Mouse (Mus musculus): ENCODE data around the gene Crygb. TPM values are rescaled to one million over a fixed set of nuclear protein-coding genes. Genes with fewer than 3 reads are reported as not detected.

The Crygb gene
- not detected in 2 replicates for polyA plus RNA-seq (2012)

- Histone ChIP-seq H3K36me3 (ENCODE audit: control insufficient read depth) (no peaks in the 10 kb centered on the region), H3K4me3 (replicated peaks) (no peak within 1 kb of the TSS), H3K27me3 (ENCODE audit: control insufficient read depth) (no peaks in the 10 kb centered on the region), H3K4me1 (ENCODE audit: control insufficient read depth) (no peaks in the 10 kb centered on the region), H3K9me3 (ENCODE audit: control insufficient read depth, low read length) (no peaks in the 10 kb centered on the region)
- TF ChIP-seq TAL1 (IDR thresholded peaks at IDR 0.05; ENCODE audit: low read length) (no peak), GATA1 (IDR thresholded peaks at IDR 0.05; ENCODE audit: low read length) (no peak)
Observed at GRCm38 (mm10) chr1:65082188-65082587, at the start of gene Crygb. Gene Crygb (minus strand): TSS chr1:65082288.

GRCm38 (mm10) chr1:65131671-65132070 is 49.6 kb upstream of the Crygb start:
- H3K27me3 ChIP-seq (ENCODE audit: control insufficient read depth): no peaks in the 10 kb centered on the region
- no peak for TF ChIP-seq GATA1 (IDR thresholded peaks at IDR 0.05; ENCODE audit: low read length)
- no peak for TF ChIP-seq TAL1 (IDR thresholded peaks at IDR 0.05; ENCODE audit: low read length)
- H3K9me3 ChIP-seq (ENCODE audit: control insufficient read depth, low read length): no peaks in the 10 kb centered on the region
- no peaks in the 10 kb centered on the region for H3K36me3 ChIP-seq (ENCODE audit: control insufficient read depth)
- no peaks in the 10 kb centered on the region for H3K4me1 ChIP-seq (ENCODE audit: control insufficient read depth)
- no peak overlapping the region for H3K4me3 ChIP-seq (replicated peaks)

GRCm38 (mm10) chr1:65130226-65130625 is 48.1 kb upstream of the Crygb start:
- no peaks in the 10 kb centered on the region for H3K9me3 ChIP-seq (ENCODE audit: control insufficient read depth, low read length)
- TF ChIP-seq GATA1 (IDR thresholded peaks at IDR 0.05; ENCODE audit: low read length) (no peak), TAL1 (IDR thresholded peaks at IDR 0.05; ENCODE audit: low read length) (no peak)
- H3K27me3 ChIP-seq (ENCODE audit: control insufficient read depth): no peaks in the 10 kb centered on the region
- H3K36me3 ChIP-seq (ENCODE audit: control insufficient read depth): no peaks in the 10 kb centered on the region
- no peak overlapping the region for H3K4me3 ChIP-seq (replicated peaks)
- no peaks in the 10 kb centered on the region for H3K4me1 ChIP-seq (ENCODE audit: control insufficient read depth)

- Histone ChIP-seq H3K4me3 (replicated peaks) (no peak overlapping the region), H3K4me1 (ENCODE audit: control insufficient read depth) (no peaks in the 10 kb centered on the region), H3K36me3 (ENCODE audit: control insufficient read depth) (no peaks in the 10 kb centered on the region), H3K27me3 (ENCODE audit: control insufficient read depth) (no peaks in the 10 kb centered on the region), H3K9me3 (ENCODE audit: control insufficient read depth, low read length) (no peaks in the 10 kb centered on the region)
- TF ChIP-seq GATA1 (IDR thresholded peaks at IDR 0.05; ENCODE audit: low read length) (no peak), TAL1 (IDR thresholded peaks at IDR 0.05; ENCODE audit: low read length) (no peak)
Observed at GRCm38 (mm10) chr1:65129634-65130180, 47.6 kb upstream of the Crygb start.

GRCm38 (mm10) chr1:65122574-65123372 is 40.7 kb upstream of the Crygb start, which contains the start of gene D630023F18Rik:
Gene D630023F18Rik (minus strand): TSS chr1:65123214.
- no peak within 1 kb of the TSS for H3K4me3 ChIP-seq (replicated peaks)

GRCm38 (mm10) chr1:65119438-65119837 is 37.4 kb upstream of the Crygb start, which contains the start of gene Gm28845:
Gene Gm28845 (minus strand): TSS chr1:65119558.
- Histone ChIP-seq H3K36me3 (ENCODE audit: control insufficient read depth) (no peaks in the 10 kb centered on the region), H3K9me3 (ENCODE audit: control insufficient read depth, low read length) (no peaks in the 10 kb centered on the region), H3K4me3 (replicated peaks) (no peak within 1 kb of the TSS), H3K27me3 (ENCODE audit: control insufficient read depth) (no peaks in the 10 kb centered on the region), H3K4me1 (ENCODE audit: control insufficient read depth) (no peaks in the 10 kb centered on the region)
- no peak for TF ChIP-seq TAL1 (IDR thresholded peaks at IDR 0.05; ENCODE audit: low read length)
- no peak for TF ChIP-seq GATA1 (IDR thresholded peaks at IDR 0.05; ENCODE audit: low read length)

More at GRCm38 (mm10) chr1:65122574-65123372, 40.7 kb upstream of the Crygb start, which contains the start of gene D630023F18Rik:
- no peaks in the 10 kb centered on the region for H3K36me3 ChIP-seq (ENCODE audit: control insufficient read depth)
- no peaks in the 10 kb centered on the region for H3K27me3 ChIP-seq (ENCODE audit: control insufficient read depth)
- no peak for TF ChIP-seq TAL1 (IDR thresholded peaks at IDR 0.05; ENCODE audit: low read length)
- no peak for TF ChIP-seq GATA1 (IDR thresholded peaks at IDR 0.05; ENCODE audit: low read length)
- H3K9me3 ChIP-seq (ENCODE audit: control insufficient read depth, low read length): no peaks in the 10 kb centered on the region
- no peaks in the 10 kb centered on the region for H3K4me1 ChIP-seq (ENCODE audit: control insufficient read depth)

GRCm38 (mm10) chr1:65118150-65118913 is 36.2 kb upstream of the Crygb start:
- H3K36me3 ChIP-seq (ENCODE audit: control insufficient read depth): no peaks in the 10 kb centered on the region
- TF ChIP-seq GATA1 (IDR thresholded peaks at IDR 0.05; ENCODE audit: low read length) (no peak), TAL1 (IDR thresholded peaks at IDR 0.05; ENCODE audit: low read length) (no peak)
- no peak overlapping the region for H3K4me3 ChIP-seq (replicated peaks)
- no peaks in the 10 kb centered on the region for H3K27me3 ChIP-seq (ENCODE audit: control insufficient read depth)
- no peaks in the 10 kb centered on the region for H3K4me1 ChIP-seq (ENCODE audit: control insufficient read depth)
- H3K9me3 ChIP-seq (ENCODE audit: control insufficient read depth, low read length): no peaks in the 10 kb centered on the region

GRCm38 (mm10) chr1:65113536-65114172 is 31.6 kb upstream of the Crygb start:
- Histone ChIP-seq H3K4me1 (ENCODE audit: control insufficient read depth) (peaks cover 3% of the 10 kb centered on the region; the same call in 1 of the 2 replicates), H3K4me3 (replicated peaks) (no peak overlapping the region), H3K27me3 (ENCODE audit: control insufficient read depth) (no peaks in the 10 kb centered on the region), H3K9me3 (ENCODE audit: control insufficient read depth, low read length) (no peaks in the 10 kb centered on the region), H3K36me3 (ENCODE audit: control insufficient read depth) (no peaks in the 10 kb centered on the region)
- TF ChIP-seq TAL1 (IDR thresholded peaks at IDR 0.05; ENCODE audit: low read length) (no peak), GATA1 (IDR thresholded peaks at IDR 0.05; ENCODE audit: low read length) (no peak)

Measured in erythroblast, embryonic 14.5 days (primary cell).